Mouse (Mus musculus) layer of hippocampus, postnatal 14 days (tissue): ENCODE measurements around the gene 4930449I24Rik. TPM values are rescaled to one million over a fixed set of nuclear protein-coding genes. Genes with fewer than 3 reads are reported as not detected.
"Not testable (repeated sequence)": the region's sequence is repeated elsewhere in the genome, so short reads cannot be mapped to it uniquely, and the experiment has no call there.

Experiments used
- DNase-seq, 2 experiments: peaks; one replicate each; pipeline ENCODE4 v3.0.0; 2021 to 2022; ENCODE audit warnings: low spot score in 2 of 2, mixed read lengths in 1 of 2
- long read RNA-seq, 2 experiments: library from polyadenylated mRNA; stranded (forward); transcript quantifications; one replicate each; pipeline ENCODE4 v2.0.0; 2021
- total RNA-seq, 2 experiments: library from RNA; stranded (reverse); gene quantifications; 2 replicates each; pipeline ENCODE4 v1.2.3; 2021

The 4930449I24Rik gene
- total RNA-seq: not detected
- long read RNA-seq, experiment 1: 0 reads
- long read RNA-seq, experiment 2: 0 reads

GRCm38 (mm10) chr5:146502099-146502498, at the start of gene 4930449I24Rik:
4930449I24Rik (plus strand) TSS chr5:146502399.
- not testable (repeated sequence) for DNase-seq

GRCm38 (mm10) chr5:146453556-146453955, 48.6 kb upstream of the 4930449I24Rik start:
- DNase-seq: no peak

DNA sequence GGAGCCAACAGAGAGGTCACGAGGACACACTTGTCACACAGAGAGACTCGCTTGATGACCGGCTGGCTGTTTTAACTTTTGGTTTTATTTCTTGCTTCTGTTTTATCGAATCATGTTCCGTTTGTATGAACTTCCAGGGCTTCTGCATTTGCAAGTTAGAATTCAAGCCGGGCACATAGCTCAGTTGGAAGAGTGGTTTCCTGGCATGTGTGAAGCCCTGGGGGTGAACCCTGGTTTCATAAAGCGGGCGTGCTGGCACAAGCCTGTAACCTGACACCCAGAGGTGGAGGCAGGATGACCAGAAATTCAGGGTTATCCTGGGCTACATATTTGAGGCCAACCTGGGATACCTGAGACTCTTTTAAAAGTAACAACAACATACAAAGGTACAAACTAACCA, 40.6 kb upstream of the 4930449I24Rik start:
- no peak for DNase-seq

- no peak for DNase-seq
These were observed 35.5 kb upstream of the 4930449I24Rik start for GRCm38 (mm10) chr5:146466663-146467062.

DNA sequence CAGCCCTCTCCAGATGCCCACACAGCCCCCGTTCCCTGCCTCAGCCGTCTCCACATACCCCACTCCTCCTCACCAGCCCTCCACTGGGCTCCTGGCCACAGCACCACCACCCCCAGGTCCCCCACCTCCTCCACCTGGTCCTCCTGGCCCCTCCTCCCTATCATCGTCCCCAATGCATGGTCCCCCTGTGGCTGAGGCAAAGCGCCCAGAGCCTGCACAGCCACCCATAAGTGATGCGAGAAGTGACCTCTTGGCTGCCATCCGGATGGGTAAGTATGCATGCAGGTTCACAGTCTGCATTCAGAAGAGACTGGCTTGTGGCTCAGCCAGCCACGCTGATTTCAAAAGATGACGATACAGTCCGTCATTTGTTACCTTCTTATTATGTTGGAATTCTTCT, 33.9 kb upstream of the 4930449I24Rik start:
- DNase-seq: no peak

DNA sequence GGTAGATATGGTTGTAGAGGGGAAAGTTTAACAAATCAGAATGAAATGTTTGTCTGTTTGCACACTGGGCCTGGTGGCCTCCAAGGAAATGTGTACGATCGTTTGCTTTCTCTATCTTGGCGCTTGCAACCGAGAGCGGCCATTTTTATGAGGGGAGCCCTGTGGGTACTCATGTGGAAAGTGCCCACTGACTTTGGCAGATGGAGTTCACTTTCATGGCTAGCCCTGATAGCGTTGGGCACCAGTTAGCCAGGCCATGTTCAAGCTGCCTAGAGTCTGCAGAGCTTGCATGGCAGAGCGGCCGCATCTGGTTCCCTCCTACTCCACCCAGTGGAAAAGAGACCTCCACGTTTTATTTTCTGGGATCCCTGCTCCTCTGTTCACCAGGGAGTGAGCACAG, 31.4 kb upstream of the 4930449I24Rik start:
- DNase-seq: no peak

- no peak for DNase-seq
These were observed 30.9 kb upstream of the 4930449I24Rik start for GRCm38 (mm10) chr5:146471311-146471710.

DNA sequence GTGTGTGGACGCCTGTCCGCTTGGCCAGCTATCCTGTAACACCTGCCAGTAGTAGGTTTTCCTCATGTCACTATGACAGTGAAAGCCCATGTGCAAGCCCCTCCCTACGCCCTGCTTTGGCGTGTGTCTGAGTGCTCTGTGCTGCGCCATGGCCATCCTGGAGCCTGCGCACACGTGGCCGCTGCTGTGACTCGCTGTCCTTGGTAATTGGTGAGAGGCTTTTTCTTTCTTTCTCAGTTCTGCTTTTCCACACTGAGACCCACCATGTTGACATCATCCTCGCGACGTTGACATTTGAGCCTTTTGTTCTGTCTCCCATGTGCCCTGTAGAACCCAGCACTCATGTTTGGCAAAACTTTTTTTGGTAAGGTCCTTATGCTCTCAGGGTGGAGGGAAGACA, 30.4 kb upstream of the 4930449I24Rik start:
- no peak for DNase-seq

- peak; percentile 34 to 51 for DNase-seq
These were observed 22.6 kb upstream of the 4930449I24Rik start for GRCm38 (mm10) chr5:146479564-146479963.

DNA sequence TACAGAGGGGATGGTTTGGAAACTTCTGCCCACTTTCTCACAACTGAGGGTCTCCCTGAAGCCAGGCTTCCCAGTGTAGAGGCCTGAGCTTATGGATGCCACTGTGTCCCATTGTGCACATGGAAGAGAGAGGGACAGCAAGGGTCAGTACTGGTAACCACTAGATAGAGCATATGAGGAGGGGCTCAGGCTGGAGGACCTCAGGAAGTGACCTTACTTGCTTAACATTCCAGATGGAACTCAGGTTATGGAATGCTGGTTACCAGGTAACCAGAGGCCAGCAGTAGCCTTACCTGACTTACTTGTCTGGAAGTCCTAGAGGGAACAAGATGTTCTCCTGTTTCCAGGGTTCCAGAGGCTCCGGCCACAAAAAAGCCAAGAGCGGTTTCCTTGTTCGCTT, 20.5 kb upstream of the 4930449I24Rik start, which contains the start of gene Gm6408:
TSS of gene Gm6408 (plus strand) at position 301 of the 400 bp plus-strand sequence.
- not testable (repeated sequence) for DNase-seq

- DNase-seq: peak in 1 of 2 experiments; percentile 44
These were observed 13.2 kb upstream of the 4930449I24Rik start for GRCm38 (mm10) chr5:146488959-146489358.

DNA sequence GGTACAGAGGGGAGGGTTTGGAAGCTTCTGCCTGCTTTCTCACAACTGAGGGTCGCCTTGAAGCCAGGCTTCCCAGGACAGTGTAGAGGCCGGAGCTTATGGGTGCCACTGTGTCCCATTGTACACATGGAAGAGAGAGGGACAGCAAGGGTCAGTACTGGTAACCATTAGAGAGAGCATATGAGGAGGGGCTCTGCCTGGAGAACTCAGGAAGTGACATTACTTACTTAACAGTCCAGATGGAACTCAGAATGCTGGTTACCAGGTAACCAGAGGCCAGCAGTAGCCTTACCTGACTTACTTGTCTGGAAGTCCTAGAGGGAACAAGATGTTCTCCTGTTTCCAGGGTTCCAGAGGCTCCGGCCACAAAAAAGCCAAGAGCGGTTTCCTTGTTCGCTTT, 11.1 kb upstream of the 4930449I24Rik start, which contains the start of gene Gm6370:
TSS of gene Gm6370 (plus strand) at position 301 of the 400 bp plus-strand sequence.
- not testable (repeated sequence) for DNase-seq

GRCm38 (mm10) chr5:146513823-146514222, 11.6 kb downstream of the 4930449I24Rik start, which contains the start of gene Gm3402:
Gm3402 (plus strand) TSS chr5:146514123.
- not testable (repeated sequence) for DNase-seq

GRCm38 (mm10) chr5:146525501-146525900, 23.3 kb downstream of the 4930449I24Rik start, which contains the start of gene Gm3404:
Gm3404 (plus strand) TSS chr5:146525801.
- not testable (repeated sequence) for DNase-seq

DNA sequence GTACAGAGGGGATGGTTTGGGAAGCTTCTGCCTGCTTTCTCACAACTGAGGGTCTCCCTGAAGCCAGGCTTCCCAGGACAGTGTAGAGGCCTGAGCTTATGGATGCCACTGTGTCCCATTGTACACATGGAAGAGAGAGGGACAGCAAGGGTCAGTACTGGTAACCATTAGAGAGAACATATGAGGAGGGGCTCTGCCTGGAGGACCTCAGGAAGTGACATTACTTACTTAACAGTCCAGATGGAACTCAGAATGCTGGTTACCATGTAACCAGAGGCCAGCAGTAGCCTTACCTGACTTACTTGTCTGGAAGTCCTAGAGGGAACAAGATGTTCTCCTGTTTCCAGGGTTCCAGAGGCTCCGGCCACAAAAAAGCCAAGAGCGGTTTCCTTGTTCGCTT, 35.1 kb downstream of the 4930449I24Rik start, which contains the start of gene Gm3409:
TSS of gene Gm3409 (plus strand) at position 301 of the 400 bp plus-strand sequence.
- DNase-seq: not testable (repeated sequence)

Other genes starting within 250 kb of the 4930449I24Rik start
- gene Wasf3, start 117.4 kb upstream of the 4930449I24Rik start, total RNA-seq: 10 to 100 TPM; 92.7 to 98.3 TPM
- gene Gm6408, start 20.4 kb upstream of the 4930449I24Rik start, total RNA-seq: not detected
- gene Gm6370, start 11.0 kb upstream of the 4930449I24Rik start, total RNA-seq: not detected
- gene Gm3402, start 11.7 kb downstream of the 4930449I24Rik start, total RNA-seq: not detected
- not detected for gene Gm3404, start 23.4 kb downstream of the 4930449I24Rik start, total RNA-seq
- gene Gm3409, start 35.2 kb downstream of the 4930449I24Rik start, total RNA-seq: not detected
- not detected for gene Gm3415, start 53.7 kb downstream of the 4930449I24Rik start, total RNA-seq
- 10 to 100 TPM; 37.2 to 47.1 TPM for gene Gpr12, start 82.8 kb downstream of the 4930449I24Rik start, total RNA-seq